Mouse (Mus musculus) hindbrain, embryonic 10.5 days (tissue): ENCODE data around the gene Upf2. TPM values are rescaled to one million over a fixed set of nuclear protein-coding genes. Genes with fewer than 3 reads are reported as not detected.

Experiments
- polyA plus RNA-seq: library from polyadenylated mRNA; unstranded; fragments of >200 nt; fragmentation: Nextera tagmentation; extraction: Ambion mirVana; gene quantifications from 2 replicates; pipeline ENCODE4 v1.2.1, GENCODE M21; 2016

The Upf2 gene
- polyA plus RNA-seq, 1 experiment from 2014 or later = 6.9 TPM

Other genes with a start within 250 kb of the Upf2 start
- gene Camk1d, start 237.0 kb upstream of the Upf2 start, polyA plus RNA-seq = 1.3 and 1.8 TPM in 2 replicates
- 90.7 and 115 TPM in 2 replicates for gene Nudt5, start 106.5 kb upstream of the Upf2 start, polyA plus RNA-seq
- 354 and 392 TPM in 2 replicates for gene Cdc123, start 106.3 kb upstream of the Upf2 start, polyA plus RNA-seq
- gene Gm13199, start 88.5 kb upstream of the Upf2 start, polyA plus RNA-seq = 1.4 and 1.8 TPM in 2 replicates
- gene Sec61a2, start 56.0 kb upstream of the Upf2 start, polyA plus RNA-seq = 76.8 and 87.2 TPM in 2 replicates
- gene Dhtkd1, start 8.7 kb upstream of the Upf2 start, polyA plus RNA-seq = 3.8 and 5.0 TPM in 2 replicates
- gene Proser2, start 178.7 kb downstream of the Upf2 start, polyA plus RNA-seq = 3.4 and 4.2 TPM in 2 replicates